Mouse (Mus musculus) small intestine, adult 2 months (tissue): Measurements from ENCODE around the gene Thoc5.

Experiments used
- CTCF ChIP-seq: fragments of 200-500 bp; IDR thresholded peaks from 2 replicates; pipeline ENCODE4 v1.5.1; 2012; ENCODE audit warnings: low read depth, mild to moderate bottlenecking, control low read depth, inconsistent platforms, low read length, moderate library complexity, mixed read lengths; ENCODE audit not compliant: insufficient replicate concordance, insufficient read length; ENCODE audit errors: extremely low read depth
- POLR2A ChIP-seq: fragments of 200-500 bp; IDR thresholded peaks from 2 replicates; pipeline ENCODE4 v1.6.1; 2012; ENCODE audit warnings: low read depth, mild to moderate bottlenecking, control low read depth, inconsistent platforms, low read length, moderate library complexity

- TF ChIP-seq CTCF (no peak), POLR2A (no peak)
These were observed 71.2 kb downstream of the Thoc5 start for GRCm38 (mm10) chr11:4966325-4966724.
